Mouse (Mus musculus) gastrocnemius, adult 2 months (tissue): Measurements from ENCODE around the gene Socs7. TPM values are rescaled to one million over a fixed set of nuclear protein-coding genes. Genes with fewer than 3 reads are reported as not detected.
A peak's percentile ranks its signal among the peaks of the same experiment; 100 is the strongest.

Experiments
- DNase-seq: peaks from one replicate; pipeline ENCODE4 v3.0.0; 2022
- H3K27ac ChIP-seq: fragments of 200-600 bp; 2 replicates; pipeline ENCODE4 v1.8.1; 2022; ENCODE audit warnings: mild to moderate bottlenecking
- H3K4me3 ChIP-seq: fragments of 200-600 bp; 2 replicates; pipeline ENCODE4 v1.8.1; 2022; ENCODE audit warnings: mild to moderate bottlenecking, moderate library complexity
- CTCF ChIP-seq: fragments of 200-600 bp; IDR thresholded peaks from 2 replicates; pipeline ENCODE4 v1.8.1; 2022; ENCODE audit warnings: antibody characterized with exemption, mild to moderate bottlenecking, moderate library complexity
- intact Hi-C: fragments of 180-260 bp; cut with DNase I; formaldehyde crosslinking; loops from one replicate; pipeline ENCODE4 v1.15.1; 2025
- total RNA-seq, 2 experiments: library from RNA; stranded (reverse); gene quantifications; 2 replicates each; pipeline ENCODE4 v1.2.3; 2021

Socs7 gene
- total RNA-seq, 2 experiments from 2014 or later = 43.2 to 48.6 TPM

GRCm38 (mm10) chr11:97434121-97434520 lies 71.8 kb downstream of the Socs7 start:
- peak overlapping the region; percentile 94; the same call in 1 of the 2 replicates for H3K27ac ChIP-seq
- intact Hi-C loops = no loop called here
- no peak for DNase-seq
- no peak for TF ChIP-seq CTCF
- H3K4me3 ChIP-seq = no peak overlapping the region

- peak overlapping the region; percentile 68 for H3K4me3 ChIP-seq
- intact Hi-C loops = no loop called here
Observed at GRCm38 (mm10) chr11:97434704-97435454, 72.5 kb downstream of the Socs7 start.

GRCm38 (mm10) chr11:97435808-97436491 lies 73.6 kb downstream of the Socs7 start:
- Histone ChIP-seq H3K27ac (peak overlapping the region; percentile 94), H3K4me3 (peak overlapping the region; percentile 68)
- DNase-seq = peak; percentile 49
- TF ChIP-seq CTCF = no peak
- intact Hi-C loops = no loop called here

More at GRCm38 (mm10) chr11:97434704-97435454, 72.5 kb downstream of the Socs7 start:
- TF ChIP-seq CTCF = peak; percentile 52
- H3K27ac ChIP-seq = peak overlapping the region; percentile 94
- DNase-seq = peak; percentile 93

GRCm38 (mm10) chr11:97437745-97438144 lies 75.4 kb downstream of the Socs7 start:
- intact Hi-C loops = no loop called here
- no peak for TF ChIP-seq CTCF
- DNase-seq = peak; percentile 80
- Histone ChIP-seq H3K27ac (peak overlapping the region; percentile 94), H3K4me3 (peak overlapping the region; percentile 38)

GRCm38 (mm10) chr11:97438868-97439267 lies 76.5 kb downstream of the Socs7 start:
- Histone ChIP-seq H3K4me3 (peak overlapping the region; percentile 35), H3K27ac (peak overlapping the region; percentile 94)
- DNase-seq = peak; percentile 50
- intact Hi-C loops = no loop called here
- TF ChIP-seq CTCF = no peak

- TF ChIP-seq CTCF = no peak
- peak overlapping the region; percentile 85 for H3K4me3 ChIP-seq
- intact Hi-C loops = no loop called here
- peak overlapping the region; percentile 94 for H3K27ac ChIP-seq
- peak; percentile 87 for DNase-seq
Observed at GRCm38 (mm10) chr11:97439935-97440334, 77.6 kb downstream of the Socs7 start.

- peak; percentile 60 for DNase-seq
- peak overlapping the region; percentile 94 for H3K27ac ChIP-seq
- peak overlapping the region; percentile 85 for H3K4me3 ChIP-seq
- no peak for TF ChIP-seq CTCF
- intact Hi-C loops = no loop called here
Observed at GRCm38 (mm10) chr11:97440441-97440881, 78.1 kb downstream of the Socs7 start.

GRCm38 (mm10) chr11:97441036-97441657 lies 78.8 kb downstream of the Socs7 start:
- intact Hi-C loops = no loop called here
- Histone ChIP-seq H3K4me3 (peak overlapping the region; percentile 85), H3K27ac (peak overlapping the region; percentile 94)
- no peak for TF ChIP-seq CTCF
- DNase-seq = peak; percentile 55

GRCm38 (mm10) chr11:97441658-97442125 lies 79.3 kb downstream of the Socs7 start:
- TF ChIP-seq CTCF = no peak
- H3K27ac ChIP-seq = peak overlapping the region; percentile 94
- intact Hi-C loops = no loop called here
- peak; percentile 38 for DNase-seq
- H3K4me3 ChIP-seq = peak overlapping the region; percentile 85

- DNase-seq = peak; percentile 9
- Histone ChIP-seq H3K27ac (peak overlapping the region; percentile 94), H3K4me3 (no peak overlapping the region; the same call in 1 of the 2 replicates)
- TF ChIP-seq CTCF = no peak
- intact Hi-C loops = no loop called here
Observed at GRCm38 (mm10) chr11:97442891-97443675, 80.7 kb downstream of the Socs7 start.

GRCm38 (mm10) chr11:97445596-97445995 lies 83.2 kb downstream of the Socs7 start:
- no peak for TF ChIP-seq CTCF
- no peak overlapping the region for H3K4me3 ChIP-seq
- H3K27ac ChIP-seq = no peak overlapping the region
- intact Hi-C loops = no loop called here
- DNase-seq = no peak

- intact Hi-C loops = no loop called here
- no peak for TF ChIP-seq CTCF
- Histone ChIP-seq H3K27ac (no peak overlapping the region), H3K4me3 (no peak overlapping the region)
- DNase-seq = no peak
Observed at GRCm38 (mm10) chr11:97445999-97446511, 83.7 kb downstream of the Socs7 start.
